Mouse (Mus musculus) cerebellum, adult 2 months (tissue): ENCODE measurements around the gene Spns1. TPM values are rescaled to one million over a fixed set of nuclear protein-coding genes. Genes with fewer than 3 reads are reported as not detected.
"Not testable (repeated sequence)": the region's sequence is repeated elsewhere in the genome, so short reads cannot be mapped to it uniquely, and the experiment has no call there.

Experiments used
- DNase-seq, 2 experiments: peaks; one replicate each; pipeline ENCODE4 v3.0.0; 2021
- H3K27ac ChIP-seq: fragments of 200-500 bp; 2 replicates; pipeline ENCODE4 v1.5.1; 2012; ENCODE audit warnings: low read length, control low read depth, inconsistent platforms; ENCODE audit not compliant: insufficient read depth
- H3K27me3 ChIP-seq: fragments of 200-500 bp; 2 replicates; pipeline ENCODE4 v1.6.1; 2012; ENCODE audit warnings: inconsistent platforms, mild to moderate bottlenecking, low read length, moderate library complexity; ENCODE audit not compliant: control insufficient read depth, insufficient read depth
- H3K4me1 ChIP-seq: fragments of 200-500 bp; 2 replicates; pipeline ENCODE4 v1.6.1; 2011; ENCODE audit warnings: low read length; ENCODE audit not compliant: control insufficient read depth, insufficient read depth
- H3K4me3 ChIP-seq: fragments of 200-500 bp; replicated peaks from 2 replicates; pipeline ENCODE3; 2011; ENCODE audit warnings: mild to moderate bottlenecking, low read depth, low read length, control low read depth; ENCODE audit not compliant: insufficient read depth
- CTCF ChIP-seq: fragments of 200-500 bp; IDR thresholded peaks from 2 replicates; pipeline ENCODE4 v1.5.1; 2011; ENCODE audit warnings: low read depth, mild to moderate bottlenecking, control low read depth, low read length, moderate library complexity, borderline replicate concordance; ENCODE audit not compliant: insufficient read depth
- POLR2A ChIP-seq: fragments of 200-500 bp; IDR thresholded peaks from 2 replicates; pipeline ENCODE4 v1.6.1; 2011; ENCODE audit warnings: low read length, control low read depth, borderline replicate concordance; ENCODE audit not compliant: insufficient read depth
- WGBS: fragments of 180-500 bp; shearing (Covaris S2); methylation state at CpG from one replicate; pipeline ENCODE4 v1.1.7; 2018; 5-methylcytosine and 5-hydroxymethylcytosine counted together
- polyA plus RNA-seq: library from polyadenylated mRNA; depleted of rRNA; stranded (reverse); fragments of >200 nt; gene quantifications from 2 replicates; pipeline ENCODE4 v1.2.3, GENCODE M21; 2012

Gene Spns1
- polyA plus RNA-seq, 1 experiment = 218 TPM

- TF ChIP-seq CTCF (no peak), POLR2A (no peak)
- no peak for DNase-seq
- Histone ChIP-seq H3K4me3 (no peak overlapping the region), H3K4me1 (no peaks in the 10 kb centered on the region), H3K27ac (no peak overlapping the region), H3K27me3 (no peaks in the 10 kb centered on the region)
- 83% methylated on average over 4 of the region's 4 CpGs for WGBS
These were observed 33.8 kb upstream of the Spns1 start for GRCm38 (mm10) chr7:126411061-126411460.

- DNase-seq = no peak
- no peaks in the 10 kb centered on the region for H3K4me1 ChIP-seq
- TF ChIP-seq CTCF (no peak), POLR2A (no peak)
- no peak overlapping the region for H3K27ac ChIP-seq
- no peak overlapping the region for H3K4me3 ChIP-seq
- H3K27me3 ChIP-seq = no peaks in the 10 kb centered on the region
- WGBS = 73% methylated on average over 2 of the region's 2 CpGs
These were observed 31.4 kb upstream of the Spns1 start for GRCm38 (mm10) chr7:126408686-126409085.

GRCm38 (mm10) chr7:126402518-126402917, 25.3 kb upstream of the Spns1 start:
- H3K4me1 ChIP-seq, DNase-seq, H3K27me3 ChIP-seq, H3K27ac ChIP-seq, H3K4me3 ChIP-seq: not testable (repeated sequence)
- 78% methylated on average over 8 of the region's 8 CpGs for WGBS

- Histone ChIP-seq H3K4me3 (no peak overlapping the region), H3K27ac (no peak overlapping the region), H3K4me1 (no peaks in the 10 kb centered on the region), H3K27me3 (no peaks in the 10 kb centered on the region)
- DNase-seq = peak; percentile 73 to 83
- WGBS = 7% methylated on average over 5 of the region's 5 CpGs
- TF ChIP-seq POLR2A = no peak
- peak; percentile 82 for TF ChIP-seq CTCF
These were observed 22.3 kb upstream of the Spns1 start for GRCm38 (mm10) chr7:126399548-126399947.

- peak in 1 of 2 experiments; percentile 12 for DNase-seq
- 95% methylated on average over 4 of the region's 4 CpGs for WGBS
- TF ChIP-seq POLR2A = no peak
- TF ChIP-seq CTCF = no peak
- H3K27me3 ChIP-seq = no peaks in the 10 kb centered on the region
- H3K27ac ChIP-seq = no peak overlapping the region
- no peak overlapping the region for H3K4me3 ChIP-seq
- H3K4me1 ChIP-seq = no peaks in the 10 kb centered on the region
These were observed 20.6 kb upstream of the Spns1 start for GRCm38 (mm10) chr7:126397822-126398221.

- WGBS = 54% methylated on average over 6 of the region's 6 CpGs
These were observed 20.0 kb upstream of the Spns1 start for GRCm38 (mm10) chr7:126397221-126397620.

GRCm38 (mm10) chr7:126396298-126397119, 19.3 kb upstream of the Spns1 start, which contains the start of gene Nfatc2ip:
Gene Nfatc2ip, minus strand, starts transcription at chr7:126396737.
- under 1% methylated on average over 59 of the region's 59 CpGs for WGBS
- Histone ChIP-seq H3K4me1 (no peaks in the 10 kb centered on the region), H3K27me3 (no peaks in the 10 kb centered on the region), H3K4me3 (peak within 1 kb of the TSS; percentile 62), H3K27ac (no peak within 1 kb of the TSS)
- TF ChIP-seq CTCF (no peak), POLR2A (peak; percentile 86)
- DNase-seq = peak; percentile 98 to 99

More at GRCm38 (mm10) chr7:126397221-126397620, 20.0 kb upstream of the Spns1 start:
- Histone ChIP-seq H3K27ac (no peak overlapping the region), H3K27me3 (no peaks in the 10 kb centered on the region), H3K4me3 (no peak overlapping the region), H3K4me1 (no peaks in the 10 kb centered on the region)
- TF ChIP-seq POLR2A = no peak
- no peak for TF ChIP-seq CTCF
- no peak for DNase-seq

GRCm38 (mm10) chr7:126392086-126392884, 15.0 kb upstream of the Spns1 start:
- WGBS = 90% methylated on average over 7 of the region's 7 CpGs
- not testable (repeated sequence) for H3K4me1 ChIP-seq, H3K27ac ChIP-seq, DNase-seq, H3K27me3 ChIP-seq, H3K4me3 ChIP-seq
